Mouse (Mus musculus): ENCODE results near the gene Lcn2. TPM values are rescaled to one million over a fixed set of nuclear protein-coding genes. Genes with fewer than 3 reads are reported as not detected.

The Lcn2 gene
- polyA plus RNA-seq, 1 experiment from 2014 or later = 8.0 TPM

DNA sequence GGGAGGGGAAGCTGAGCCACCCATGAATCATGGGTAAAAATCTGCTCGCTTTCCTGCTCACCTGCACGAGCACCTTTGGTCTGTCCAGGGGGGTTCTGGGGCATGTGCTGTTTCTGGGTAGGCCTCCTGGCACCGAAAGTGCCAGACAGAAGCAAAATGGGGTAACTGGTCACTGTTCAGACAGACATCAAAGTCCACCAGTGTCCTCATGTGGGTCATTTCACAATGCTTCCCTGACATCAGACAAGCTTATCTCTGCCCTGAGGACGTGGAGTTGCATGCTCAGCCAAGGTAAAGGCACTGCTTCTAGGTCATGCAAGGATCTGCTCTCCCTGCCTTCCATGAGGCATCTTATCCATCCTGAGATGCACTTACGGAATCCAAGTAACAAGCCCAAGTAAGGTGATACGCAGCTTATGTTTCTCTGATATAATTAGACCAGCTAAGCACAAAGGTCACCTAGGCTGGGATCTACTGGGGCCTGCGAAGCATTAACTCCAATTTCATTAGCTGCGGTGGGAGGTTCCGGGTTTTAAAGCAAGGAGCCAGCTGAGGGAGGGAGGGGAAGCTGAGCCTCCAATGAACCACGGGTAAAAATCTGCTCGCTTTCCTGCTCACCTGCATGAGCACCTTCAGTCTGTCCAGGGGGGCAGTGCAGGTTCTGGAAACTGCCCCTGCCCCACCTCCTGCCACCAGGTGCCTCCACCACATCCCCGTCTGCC lies 30.5 kb upstream of the Lcn2 start:
- no peak overlapping the region for H3K27ac ChIP-seq (ENCODE audit: low read depth, low read length)
- H3K9ac ChIP-seq (ENCODE audit: low read depth, low read length) = no peak overlapping the region
- no peak for DNase-seq (ENCODE audit: low spot score)
- no peak overlapping the region for H3K4me3 ChIP-seq (ENCODE audit: low read depth, low read length)
- H3K4me1 ChIP-seq (replicated peaks; ENCODE audit: control insufficient read depth, insufficient read depth, low read length) = peaks cover 21% of the 10 kb centered on the region
- H3K4me2 ChIP-seq = no peak overlapping the region
- H3K36me3 ChIP-seq (ENCODE audit: control insufficient read depth, insufficient read depth, low read length) = peaks cover 34% of the 10 kb centered on the region
- H3K27me3 ChIP-seq (replicated peaks; ENCODE audit: control insufficient read depth, insufficient read depth, low read length) = no peaks in the 10 kb centered on the region
- H3K9me3 ChIP-seq (ENCODE audit: control insufficient read depth, low read length) = no peaks in the 10 kb centered on the region
- WGBS = 76% methylated on average over 12 of the region's 12 CpGs
- no peak for ATAC-seq (replicated peaks; ENCODE audit: low FRiP score)

GRCm38 (mm10) chr2:32417486-32417885 lies 29.4 kb upstream of the Lcn2 start:
- peaks cover 34% of the 10 kb centered on the region for H3K36me3 ChIP-seq (ENCODE audit: control insufficient read depth, insufficient read depth, low read length)

DNA sequence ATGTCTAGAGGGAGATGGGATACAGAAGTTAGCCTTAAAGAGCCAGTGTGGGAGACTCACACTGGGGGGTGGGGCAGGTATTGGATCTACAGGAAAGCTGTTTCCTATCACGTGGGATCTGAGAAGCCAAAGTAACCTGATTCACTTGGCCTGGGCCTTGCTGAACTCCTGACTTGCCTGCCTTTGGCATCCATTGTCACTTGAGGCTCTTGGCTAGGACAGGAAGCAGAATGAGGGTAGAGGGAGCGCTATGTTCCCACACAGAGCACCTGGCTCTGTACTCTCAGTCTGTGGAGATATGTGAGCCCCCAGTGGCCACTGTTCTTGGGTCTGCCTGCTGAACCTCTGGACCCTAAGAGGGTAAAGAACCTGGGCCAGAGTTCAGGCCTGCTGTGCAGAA lies 28.5 kb upstream of the Lcn2 start:
- ATAC-seq (replicated peaks; ENCODE audit: low FRiP score) (no peak), DNase-seq (ENCODE audit: low spot score) (no peak)
- Histone ChIP-seq H3K27me3 (replicated peaks; ENCODE audit: control insufficient read depth, insufficient read depth, low read length) (no peaks in the 10 kb centered on the region), H3K9me3 (ENCODE audit: control insufficient read depth, low read length) (no peaks in the 10 kb centered on the region), H3K4me1 (replicated peaks; ENCODE audit: control insufficient read depth, insufficient read depth, low read length) (peaks cover 4% of the 10 kb centered on the region; the same call in 1 of the 2 replicates), H3K4me3 (ENCODE audit: low read depth, low read length) (no peak overlapping the region), H3K36me3 (ENCODE audit: control insufficient read depth, insufficient read depth, low read length) (peaks cover 34% of the 10 kb centered on the region), H3K4me2 (no peak overlapping the region), H3K9ac (ENCODE audit: low read depth, low read length) (no peak overlapping the region), H3K27ac (ENCODE audit: low read depth, low read length) (no peak overlapping the region)
- WGBS = 87% methylated on average over 2 of the region's 2 CpGs

More at GRCm38 (mm10) chr2:32417486-32417885, 29.4 kb upstream of the Lcn2 start:
- Histone ChIP-seq H3K4me2 (no peak overlapping the region), H3K9me3 (ENCODE audit: control insufficient read depth, low read length) (no peaks in the 10 kb centered on the region), H3K4me1 (replicated peaks; ENCODE audit: control insufficient read depth, insufficient read depth, low read length) (peaks cover 10% of the 10 kb centered on the region), H3K9ac (ENCODE audit: low read depth, low read length) (no peak overlapping the region), H3K4me3 (ENCODE audit: low read depth, low read length) (no peak overlapping the region), H3K27ac (ENCODE audit: low read depth, low read length) (no peak overlapping the region), H3K27me3 (replicated peaks; ENCODE audit: control insufficient read depth, insufficient read depth, low read length) (no peaks in the 10 kb centered on the region)
- no peak for DNase-seq (ENCODE audit: low spot score)
- 80% methylated on average over 8 of the region's 8 CpGs for WGBS
- no peak for ATAC-seq (replicated peaks; ENCODE audit: low FRiP score)

GRCm38 (mm10) chr2:32415801-32416200 lies 27.7 kb upstream of the Lcn2 start:
- H3K27ac ChIP-seq (ENCODE audit: low read depth, low read length) = no peak overlapping the region
- H3K27me3 ChIP-seq (replicated peaks; ENCODE audit: control insufficient read depth, insufficient read depth, low read length) = no peaks in the 10 kb centered on the region
- H3K36me3 ChIP-seq (ENCODE audit: control insufficient read depth, insufficient read depth, low read length) = peaks cover 34% of the 10 kb centered on the region
- no peak overlapping the region for H3K9ac ChIP-seq (ENCODE audit: low read depth, low read length)
- H3K4me2 ChIP-seq = no peak overlapping the region
- ATAC-seq (replicated peaks; ENCODE audit: low FRiP score) (no peak), DNase-seq (ENCODE audit: low spot score) (no peak)
- H3K4me1 ChIP-seq (replicated peaks; ENCODE audit: control insufficient read depth, insufficient read depth, low read length) = peaks cover 4% of the 10 kb centered on the region; the same call in 1 of the 2 replicates
- H3K4me3 ChIP-seq (ENCODE audit: low read depth, low read length) = no peak overlapping the region
- no peaks in the 10 kb centered on the region for H3K9me3 ChIP-seq (ENCODE audit: control insufficient read depth, low read length)
- WGBS = 92% methylated on average over 12 of the region's 12 CpGs

DNA sequence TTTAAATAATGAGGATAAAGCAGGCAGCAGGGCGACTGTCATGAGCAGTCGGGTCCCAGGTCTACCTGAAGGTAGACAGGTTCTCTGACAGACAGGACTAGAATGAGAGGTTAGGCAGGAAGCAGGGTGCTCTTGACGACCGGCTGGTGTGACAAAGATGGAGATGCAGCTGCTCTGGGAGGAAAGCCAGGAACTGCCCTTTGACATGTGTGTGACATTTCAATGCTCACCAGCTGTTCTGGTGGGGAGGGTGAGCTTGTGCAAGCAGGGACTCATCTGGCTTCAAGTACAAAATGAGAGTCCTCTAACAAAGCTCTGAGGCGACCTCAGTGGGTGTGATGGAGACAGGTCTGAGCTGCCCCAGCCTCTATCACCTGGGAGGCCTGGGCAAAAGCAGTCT lies 25.9 kb upstream of the Lcn2 start:
- DNase-seq (ENCODE audit: low spot score) = no peak
- 66% methylated on average over 5 of the region's 5 CpGs for WGBS
- no peak overlapping the region for H3K9ac ChIP-seq (ENCODE audit: low read depth, low read length)
- no peak overlapping the region for H3K4me3 ChIP-seq (ENCODE audit: low read depth, low read length)
- H3K4me2 ChIP-seq = no peak overlapping the region
- H3K36me3 ChIP-seq (ENCODE audit: control insufficient read depth, insufficient read depth, low read length) = peaks cover 27% of the 10 kb centered on the region
- H3K4me1 ChIP-seq (replicated peaks; ENCODE audit: control insufficient read depth, insufficient read depth, low read length) = no peaks in the 10 kb centered on the region; the same call in 1 of the 2 replicates
- no peaks in the 10 kb centered on the region for H3K9me3 ChIP-seq (ENCODE audit: control insufficient read depth, low read length)
- no peak overlapping the region for H3K27ac ChIP-seq (ENCODE audit: low read depth, low read length)
- ATAC-seq (replicated peaks; ENCODE audit: low FRiP score) = no peak
- H3K27me3 ChIP-seq (replicated peaks; ENCODE audit: control insufficient read depth, insufficient read depth, low read length) = no peaks in the 10 kb centered on the region

DNA sequence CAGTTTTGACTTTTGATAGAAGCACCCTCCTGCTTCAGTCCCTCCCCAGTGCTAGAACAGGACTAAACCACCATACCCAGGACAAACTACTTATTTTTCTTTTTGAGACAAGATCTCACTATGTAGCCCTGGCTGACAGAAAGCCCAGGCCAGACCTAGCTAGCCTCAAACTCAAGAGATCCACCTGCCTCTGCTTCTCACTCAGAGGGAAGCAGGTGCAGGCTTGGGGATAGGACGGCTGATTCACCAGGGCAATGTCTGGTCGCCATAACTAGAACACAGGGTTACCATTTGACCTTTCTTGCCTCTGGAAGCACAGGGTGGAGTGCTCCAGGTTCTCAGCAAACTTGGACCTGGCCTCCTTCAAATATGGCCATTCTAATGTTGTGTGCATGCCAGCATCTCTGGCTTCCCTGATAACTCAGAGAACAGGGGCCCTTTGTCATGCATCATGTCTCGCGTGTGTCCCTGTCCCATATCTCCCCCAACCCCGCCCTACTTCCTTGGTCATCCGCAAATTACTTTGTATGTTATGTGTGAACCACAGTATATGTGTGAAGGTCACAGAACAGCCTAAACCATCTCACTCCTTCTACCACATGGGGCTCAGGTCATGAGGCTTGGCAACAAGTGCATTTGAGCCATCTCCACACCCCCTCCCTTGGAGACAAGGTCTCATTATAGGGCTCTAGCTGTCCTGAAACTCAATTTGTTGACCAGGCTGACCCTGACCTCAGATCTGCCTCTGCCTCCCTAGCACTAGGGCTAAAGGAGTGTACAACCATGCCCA lies 24.9 kb upstream of the Lcn2 start:
- ATAC-seq (replicated peaks; ENCODE audit: low FRiP score) (no peak), DNase-seq (ENCODE audit: low spot score) (no peak)
- H3K36me3 ChIP-seq (ENCODE audit: control insufficient read depth, insufficient read depth, low read length) = peaks cover 24% of the 10 kb centered on the region
- H3K4me3 ChIP-seq (ENCODE audit: low read depth, low read length) = no peak overlapping the region
- H3K9ac ChIP-seq (ENCODE audit: low read depth, low read length) = no peak overlapping the region
- H3K27me3 ChIP-seq (replicated peaks; ENCODE audit: control insufficient read depth, insufficient read depth, low read length) = no peaks in the 10 kb centered on the region
- no peak overlapping the region for H3K4me2 ChIP-seq
- H3K9me3 ChIP-seq (ENCODE audit: control insufficient read depth, low read length) = no peaks in the 10 kb centered on the region
- H3K4me1 ChIP-seq (replicated peaks; ENCODE audit: control insufficient read depth, insufficient read depth, low read length) = no peaks in the 10 kb centered on the region; the same call in 1 of the 2 replicates
- H3K27ac ChIP-seq (ENCODE audit: low read depth, low read length) = no peak overlapping the region; the same call in none of the 2 replicates
- WGBS = 77% methylated on average over 6 of the region's 6 CpGs

DNA sequence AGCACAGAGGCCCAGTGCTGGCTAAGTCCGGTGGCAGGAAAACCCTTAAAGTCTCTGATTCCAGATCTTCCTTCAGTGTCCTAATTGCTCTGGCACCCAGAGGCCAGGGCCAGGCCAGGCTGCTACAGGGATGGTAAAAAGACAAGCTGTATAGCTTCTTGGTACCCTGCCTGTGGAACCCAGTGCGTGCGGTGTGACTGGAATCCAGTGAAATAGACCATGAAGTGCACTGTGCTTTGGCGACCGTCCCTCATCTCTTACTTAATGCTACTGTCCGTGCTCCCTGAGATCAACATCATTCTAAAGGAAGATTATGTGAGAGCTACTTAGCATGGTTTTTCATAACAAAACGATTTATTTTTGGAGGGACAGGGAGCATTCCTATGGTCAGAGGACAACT lies 23.4 kb upstream of the Lcn2 start:
- H3K27me3 ChIP-seq (replicated peaks; ENCODE audit: control insufficient read depth, insufficient read depth, low read length) = no peaks in the 10 kb centered on the region
- no peaks in the 10 kb centered on the region for H3K9me3 ChIP-seq (ENCODE audit: control insufficient read depth, low read length)
- ATAC-seq (replicated peaks; ENCODE audit: low FRiP score) (no peak), DNase-seq (ENCODE audit: low spot score) (no peak)
- H3K4me1 ChIP-seq (replicated peaks; ENCODE audit: control insufficient read depth, insufficient read depth, low read length) = no peaks in the 10 kb centered on the region; the same call in 1 of the 2 replicates
- 82% methylated on average over 7 of the region's 7 CpGs for WGBS
- H3K4me3 ChIP-seq (ENCODE audit: low read depth, low read length) = no peak overlapping the region
- H3K9ac ChIP-seq (ENCODE audit: low read depth, low read length) = no peak overlapping the region
- no peak overlapping the region for H3K4me2 ChIP-seq
- H3K36me3 ChIP-seq (ENCODE audit: control insufficient read depth, insufficient read depth, low read length) = peaks cover 11% of the 10 kb centered on the region
- H3K27ac ChIP-seq (ENCODE audit: low read depth, low read length) = no peak overlapping the region

GRCm38 (mm10) chr2:32408429-32409424 lies 20.7 kb upstream of the Lcn2 start:
- H3K27ac ChIP-seq (ENCODE audit: low read depth, low read length) = no peak overlapping the region
- H3K4me2 ChIP-seq = no peak overlapping the region
- no peaks in the 10 kb centered on the region for H3K9me3 ChIP-seq (ENCODE audit: control insufficient read depth, low read length)
- no peak overlapping the region for H3K4me3 ChIP-seq (ENCODE audit: low read depth, low read length)
- no peaks in the 10 kb centered on the region for H3K36me3 ChIP-seq (ENCODE audit: control insufficient read depth, insufficient read depth, low read length)
- H3K9ac ChIP-seq (ENCODE audit: low read depth, low read length) = no peak overlapping the region
- no peak for DNase-seq (ENCODE audit: low spot score)
- no peaks in the 10 kb centered on the region; the same call in 1 of the 2 replicates for H3K4me1 ChIP-seq (replicated peaks; ENCODE audit: control insufficient read depth, insufficient read depth, low read length)
- no peaks in the 10 kb centered on the region for H3K27me3 ChIP-seq (replicated peaks; ENCODE audit: control insufficient read depth, insufficient read depth, low read length)
- 66% methylated on average over 25 of the region's 25 CpGs for WGBS
- no peak for ATAC-seq (replicated peaks; ENCODE audit: low FRiP score)

Measured in liver, embryonic 11.5 days (tissue).